In genomic region chr14:45644202-45644601, GRCm38 (mm10) we compare ENCODE assay signal across 14 mouse cellular contexts. TPM values are rescaled to one million over a fixed set of nuclear protein-coding genes. Genes with fewer than 3 reads are reported as not detected.
A peak's percentile ranks its signal among the peaks of the same experiment; 100 is the strongest.
DNase-seq lines count a peak whose midpoint lies in the region; ATAC-seq and TF ChIP-seq lines count a peak whose summit lies in the region.
"Had no signal": no experiment of that assay in that cellular context is flagged by ENCODE, and none has a peak within 500 bp of the region (broad histone marks: within the 10 kb centered on the region; RNA-seq: fewer than 3 reads in every experiment).

No protein-coding gene starts in this region.

- ATAC-seq in heart, embryonic 11.5 days (replicated peaks; ENCODE audit: insufficient number of reproducible peaks, low FRiP score, low TSS enrichment), result no peak
- ATAC-seq in kidney, embryonic 15.5 days (replicated peaks; ENCODE audit: low FRiP score), result no peak
- no peak for ATAC-seq in hindbrain, embryonic 15.5 days (ENCODE audit: low FRiP score, low read depth)
- ATAC-seq in midbrain, postnatal 0 days (ENCODE audit: low FRiP score), result 0 out of 2 replicates have a peak, but pooled peaks have one; percentile 35

- 40% methylated on average over 7 of the region's 7 CpGs for WGBS in heart, embryonic 11.5 days (ENCODE audit: insufficient replicate concordance)
- WGBS in kidney, embryonic 15.5 days, result 40% methylated on average over 7 of the region's 7 CpGs
- 36% methylated on average over 7 of the region's 7 CpGs for WGBS in hindbrain, embryonic 15.5 days
- 35% methylated on average over 7 of the region's 7 CpGs for WGBS in midbrain, postnatal 0 days

- peak overlapping the region; percentile 25; the same call in 1 of the 2 replicates for H3K4me2 ChIP-seq in heart, embryonic 11.5 days
- H3K4me2 ChIP-seq in kidney, embryonic 15.5 days, result peak overlapping the region; percentile 3; the same call in 1 of the 2 replicates
- H3K4me2 ChIP-seq in hindbrain, embryonic 15.5 days, result peak overlapping the region; percentile 19
- peak overlapping the region; percentile 26; the same call in 1 of the 2 replicates for H3K4me2 ChIP-seq in midbrain, postnatal 0 days (ENCODE audit: low read depth, low read length, poor library complexity, severe bottlenecking)
- H3K4me2 ChIP-seq: lung, embryonic 15.5 days had no signal

- H3K4me3 ChIP-seq in heart, embryonic 11.5 days (ENCODE audit: low read depth, low read length), result no peak overlapping the region
- no peak overlapping the region for H3K4me3 ChIP-seq in kidney, embryonic 15.5 days (replicated peaks)
- H3K4me3 ChIP-seq in hindbrain, embryonic 15.5 days, result no peak overlapping the region
- no peak overlapping the region for H3K4me3 ChIP-seq in midbrain, postnatal 0 days (ENCODE audit: low read depth, low read length)
- H3K4me3 ChIP-seq: lung, embryonic 15.5 days; megakaryocyte, embryonic 14.5 days; neural tube, embryonic 12.5 days had no signal

- no peak for DNase-seq in heart, postnatal 4 days
- DNase-seq in kidney, adult 11 months, result no peak
- peak; percentile 24 for DNase-seq in midbrain, postnatal 0 days (ENCODE audit: low spot score)
- no peak for DNase-seq in frontal cortex, postnatal 25 days (ENCODE audit: low spot score in 2 of 2)
- no peak for DNase-seq in right cerebral cortex, postnatal 36 days (ENCODE audit: low spot score in 2 of 2)
- DNase-seq: cerebellum, adult 8-10 months; heart, postnatal 10 days; kidney, adult 8-10 months had no signal

- H3K36me3 ChIP-seq in heart, embryonic 11.5 days (ENCODE audit: control insufficient read depth, insufficient read depth, low read length), result no peaks in the 10 kb centered on the region
- no peaks in the 10 kb centered on the region for H3K36me3 ChIP-seq in kidney, embryonic 15.5 days
- H3K36me3 ChIP-seq in hindbrain, embryonic 15.5 days, result no peaks in the 10 kb centered on the region
- no peaks in the 10 kb centered on the region for H3K36me3 ChIP-seq in midbrain, postnatal 0 days (ENCODE audit: insufficient read depth, low read length)
- H3K36me3 ChIP-seq: lung, embryonic 15.5 days; neural tube, embryonic 12.5 days had no signal

- TF ChIP-seq CTCF in midbrain, postnatal 0 days (IDR thresholded peaks at IDR 0.05), result no peak

- H3K9ac ChIP-seq in heart, embryonic 11.5 days (ENCODE audit: low read depth, low read length), result no peak overlapping the region
- H3K9ac ChIP-seq in kidney, embryonic 15.5 days, result no peak overlapping the region
- no peak overlapping the region for H3K9ac ChIP-seq in hindbrain, embryonic 15.5 days
- no peak overlapping the region for H3K9ac ChIP-seq in midbrain, postnatal 0 days (replicated peaks; ENCODE audit: low read length, poor library complexity, severe bottlenecking)
- H3K9ac ChIP-seq: lung, embryonic 15.5 days; neural tube, embryonic 12.5 days had no signal

- H3K4me1 ChIP-seq in heart, embryonic 11.5 days (ENCODE audit: control insufficient read depth, insufficient read depth, low read length), result peaks cover 23% of the 10 kb centered on the region
- H3K4me1 ChIP-seq in kidney, embryonic 15.5 days, result peaks cover 39% of the 10 kb centered on the region
- H3K4me1 ChIP-seq in hindbrain, embryonic 15.5 days (replicated peaks), result peaks cover 48% of the 10 kb centered on the region
- H3K4me1 ChIP-seq in midbrain, postnatal 0 days (ENCODE audit: insufficient read depth, low read length), result peaks cover 7% of the 10 kb centered on the region; the same call in 1 of the 2 replicates
- H3K4me1 ChIP-seq: lung, embryonic 15.5 days had no signal

- H3K9me3 ChIP-seq in heart, embryonic 11.5 days (replicated peaks; ENCODE audit: control insufficient read depth, low read length), result no peaks in the 10 kb centered on the region
- no peaks in the 10 kb centered on the region for H3K9me3 ChIP-seq in kidney, embryonic 15.5 days (replicated peaks)
- no peaks in the 10 kb centered on the region for H3K9me3 ChIP-seq in hindbrain, embryonic 15.5 days
- H3K9me3 ChIP-seq in midbrain, postnatal 0 days (ENCODE audit: low read length), result no peaks in the 10 kb centered on the region
- H3K9me3 ChIP-seq: lung, embryonic 15.5 days; megakaryocyte, embryonic 14.5 days; neural tube, embryonic 12.5 days had no signal

- H3K27me3 ChIP-seq in heart, embryonic 11.5 days (ENCODE audit: control insufficient read depth, insufficient read depth, low read length), result no peaks in the 10 kb centered on the region
- no peaks in the 10 kb centered on the region for H3K27me3 ChIP-seq in kidney, embryonic 15.5 days
- H3K27me3 ChIP-seq in hindbrain, embryonic 15.5 days, result no peaks in the 10 kb centered on the region
- H3K27me3 ChIP-seq in midbrain, postnatal 0 days (ENCODE audit: insufficient read depth, low read length), result no peaks in the 10 kb centered on the region
- H3K27me3 ChIP-seq: lung, embryonic 15.5 days; megakaryocyte, embryonic 14.5 days; neural tube, embryonic 12.5 days had no signal

- no peak overlapping the region for H3K27ac ChIP-seq in heart, embryonic 11.5 days (ENCODE audit: low read depth, low read length)
- H3K27ac ChIP-seq in kidney, embryonic 15.5 days, result no peak overlapping the region
- H3K27ac ChIP-seq in hindbrain, embryonic 15.5 days (replicated peaks), result peak overlapping the region; percentile 41
- H3K27ac ChIP-seq in midbrain, postnatal 0 days (ENCODE audit: low read depth, low read length), result peak overlapping the region; percentile 67
- H3K27ac ChIP-seq: lung, embryonic 15.5 days; neural tube, embryonic 12.5 days had no signal

RNA-seq across cellular contexts. Expression of gene Ddhd1, which starts 13.7 kb away (rescaled TPM):
- 12.6 and 13.9 TPM in 2 replicates for polyA plus RNA-seq in heart, embryonic 11.5 days (2014; fragmentation: Nextera tagmentation; extraction: Ambion mirVana)
- total RNA-seq in heart, postnatal 4 days (2021), result 10 to 100 TPM; 17.7 to 19.8 TPM
- 5.6 and 7.8 TPM in 2 replicates for polyA plus RNA-seq in kidney, embryonic 15.5 days (2015; fragmentation: Nextera tagmentation; extraction: Ambion mirVana)
- polyA plus RNA-seq in hindbrain, embryonic 15.5 days (2015; fragmentation: Nextera tagmentation; extraction: Ambion mirVana), result 19.8 and 21.2 TPM in 2 replicates
- total RNA-seq in midbrain, postnatal 0 days (2014; rRNA removed), result 60.2 and 61.3 TPM in 2 replicates
- polyA plus RNA-seq in midbrain, postnatal 0 days (2015; fragmentation: Nextera tagmentation; extraction: Ambion mirVana), result 12.3 and 14.9 TPM in 2 replicates

Comparison
In these comparisons a context has a peak if more than half of its experiments do, and no peak if none do; other contexts are left out.
1. H3K27ac ChIP-seq: peak in hindbrain, embryonic 15.5 days (single experiment) and midbrain, postnatal 0 days (single experiment); none in heart, embryonic 11.5 days (single experiment) and kidney, embryonic 15.5 days (single experiment).
2. Peak in every context shown above with its lines, with median percentiles within 50 percentile points of each other: H3K4me2 ChIP-seq.